Mouse (Mus musculus) spleen, postnatal 4 days (tissue): ENCODE measurements around the gene Sh2d4b.
A peak's percentile ranks its signal among the peaks of the same experiment; 100 is the strongest.

Experiments
- DNase-seq, 2 experiments: peaks; one replicate each; pipeline ENCODE4 v3.0.0; 2022; ENCODE audit warnings: low spot score in 2 of 2

Gene Sh2d4b

DNA sequence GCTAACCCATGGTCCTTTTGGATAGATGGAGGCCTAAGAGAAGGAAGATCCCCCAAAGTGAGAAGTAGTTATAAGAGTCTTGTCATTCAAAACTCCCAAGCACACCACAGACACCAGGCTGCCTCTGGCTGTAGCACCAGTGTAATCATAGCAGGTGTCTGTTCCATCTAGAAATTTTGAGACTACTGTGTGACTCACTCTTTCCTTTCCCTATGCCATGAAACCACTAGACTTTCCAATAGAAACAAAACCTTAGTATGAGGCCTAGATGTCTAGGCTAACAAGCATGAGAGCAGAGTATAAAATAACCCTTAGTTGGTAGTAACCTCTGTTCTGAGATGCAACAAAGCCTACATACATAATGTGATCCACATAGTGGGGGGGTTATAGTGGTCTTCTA is 55.7 kb downstream of the Sh2d4b start:
- no peak for DNase-seq

- no peak for DNase-seq
Measured at GRCm38 (mm10) chr14:40830505-40830904, 62.6 kb downstream of the Sh2d4b start.

DNA sequence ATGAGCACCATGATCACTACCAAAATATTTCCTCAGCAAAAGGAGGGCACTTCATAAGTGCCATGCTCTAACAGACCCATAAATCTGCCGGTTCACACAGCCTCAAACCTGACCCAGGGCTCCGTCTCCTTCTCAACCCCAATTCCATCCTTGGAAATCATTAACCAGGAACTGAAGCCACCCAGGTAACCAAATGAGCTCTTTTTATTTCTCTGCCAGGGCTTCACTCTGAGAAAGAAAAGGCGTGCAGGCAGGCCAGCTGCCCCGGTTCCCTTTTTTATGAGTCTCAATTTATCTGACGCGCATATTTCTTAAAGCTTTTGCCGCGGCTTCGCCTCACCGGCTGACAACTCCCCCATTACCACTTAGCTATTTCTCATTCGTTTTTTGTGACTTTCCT is 63.0 kb downstream of the Sh2d4b start:
- DNase-seq: no peak

DNA sequence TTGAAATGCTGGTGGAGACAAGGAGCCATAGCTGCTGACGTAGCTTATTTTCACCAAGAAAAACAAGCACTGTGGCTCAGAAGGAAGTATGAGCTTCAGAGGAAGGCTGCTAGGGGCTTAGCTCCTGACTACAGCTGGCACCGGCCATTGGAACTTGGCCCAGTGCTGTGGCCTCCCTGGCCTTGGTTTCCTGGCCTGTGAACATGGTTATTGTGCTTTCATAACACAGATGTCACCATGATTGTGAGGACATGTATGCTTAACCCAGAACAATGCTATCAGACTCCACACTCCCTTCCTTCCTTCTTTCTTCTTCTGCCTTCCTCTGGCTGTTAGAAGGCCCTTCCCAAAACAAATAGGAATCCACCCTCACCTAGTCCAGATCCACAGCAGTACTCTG is 75.0 kb downstream of the Sh2d4b start:
- DNase-seq: no peak

DNA sequence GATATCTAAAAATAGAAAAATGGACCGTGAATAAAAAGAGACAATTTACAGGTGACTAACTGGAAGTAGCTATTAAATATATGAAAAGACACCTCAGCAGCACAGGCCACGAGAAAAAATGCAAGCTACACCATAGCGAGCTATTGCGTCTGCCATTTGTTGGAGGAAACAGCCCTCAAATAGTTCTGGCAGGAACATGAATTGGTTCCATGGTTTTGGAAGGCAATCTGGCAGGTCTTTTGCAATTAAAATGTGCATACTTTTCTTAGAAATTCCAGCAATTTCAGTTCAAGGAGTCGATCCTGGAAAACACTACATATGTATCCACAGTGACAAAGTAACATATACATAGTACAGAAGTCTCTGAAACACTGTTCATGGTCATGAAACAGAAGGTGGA is 76.4 kb downstream of the Sh2d4b start:
- DNase-seq: no peak

DNA sequence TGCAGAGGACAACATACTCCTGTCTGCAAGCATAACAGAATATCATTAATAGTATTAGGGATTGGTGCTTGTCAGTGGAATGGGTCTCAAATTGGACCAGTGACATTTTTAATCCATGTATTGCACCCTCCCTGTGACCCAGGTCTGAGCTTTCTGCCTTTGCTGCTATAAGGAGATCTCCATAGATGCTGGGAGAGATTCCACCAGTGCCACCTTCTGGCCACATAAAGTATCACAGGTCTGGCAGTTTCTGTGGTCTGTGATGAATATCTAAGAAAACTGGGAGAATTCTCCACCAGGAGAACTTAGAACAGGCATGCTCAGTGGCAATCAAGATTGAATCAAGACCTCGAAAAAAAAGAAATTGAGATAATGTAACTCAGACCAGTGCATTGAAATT is 101.5 kb downstream of the Sh2d4b start:
- DNase-seq: peak in 1 of 2 experiments; percentile 57

DNA sequence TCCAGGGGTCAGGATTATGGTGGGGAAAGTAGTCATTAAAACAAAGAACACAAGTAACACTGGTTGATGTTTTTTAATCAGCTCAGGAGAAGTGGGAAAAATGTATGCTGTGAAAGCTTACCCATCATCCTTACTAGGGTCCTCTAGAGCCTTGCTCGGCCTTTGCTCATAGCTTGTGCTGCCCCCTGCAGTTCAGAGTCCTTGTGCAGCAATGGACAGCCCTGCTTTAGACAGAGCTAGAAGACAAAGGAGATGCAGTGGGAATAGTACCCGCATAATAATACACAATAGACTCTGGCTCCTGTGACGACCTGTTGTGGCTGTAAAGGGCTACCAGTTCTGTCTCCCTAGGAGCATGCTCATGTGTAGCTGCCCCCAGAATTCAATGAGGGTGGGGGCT is 104.0 kb downstream of the Sh2d4b start:
- peak in 1 of 2 experiments; percentile 53 for DNase-seq

DNA sequence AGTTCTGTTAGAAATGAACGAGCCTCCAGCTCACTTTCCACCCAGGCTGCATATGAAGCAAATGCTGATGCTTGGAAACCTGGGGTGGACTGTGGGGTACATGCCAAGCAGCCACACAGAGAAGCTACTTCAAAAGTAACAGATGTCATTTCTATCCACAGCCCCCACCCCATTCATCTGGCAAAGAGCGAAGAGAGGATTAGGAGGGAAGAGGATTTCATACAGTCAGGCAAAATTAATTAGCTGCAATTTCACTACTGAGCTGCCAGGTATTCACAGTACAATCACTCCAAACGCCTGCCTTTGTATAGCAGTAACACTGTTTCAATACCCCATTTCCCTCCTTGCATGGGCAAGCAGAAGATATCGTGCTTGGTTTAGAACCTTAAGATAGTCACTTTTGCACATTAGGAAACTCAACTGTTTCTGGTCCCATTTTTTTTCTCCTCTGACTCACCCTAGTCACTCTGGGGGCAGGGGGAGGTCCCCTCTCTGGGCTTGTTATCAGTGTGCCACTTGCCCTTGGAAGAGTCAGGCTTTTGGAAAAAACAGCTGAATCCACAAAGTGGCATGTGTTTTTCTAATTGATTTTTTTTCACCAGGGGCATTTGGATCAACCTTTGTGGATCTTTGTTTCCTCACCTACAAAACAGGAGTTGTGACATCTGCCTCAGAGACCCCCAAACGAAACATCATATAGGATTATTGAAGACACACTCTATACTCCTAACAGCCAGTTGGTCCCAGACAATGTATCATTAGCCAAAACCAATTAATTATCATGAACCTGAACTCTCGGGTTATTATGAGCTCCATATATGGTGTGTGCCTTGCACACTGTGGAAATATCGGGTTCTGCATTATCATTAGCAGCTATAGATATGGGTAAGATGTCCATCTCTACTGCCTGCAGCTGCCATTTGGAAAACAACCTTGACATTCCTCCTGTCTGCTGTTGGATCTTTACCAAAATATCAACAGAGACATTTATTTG is 123.7 kb downstream of the Sh2d4b start:
- no peak for DNase-seq
